Mouse (Mus musculus): ENCODE results near the gene Rapgef4.

GRCm38 (mm10) chr2:72222276-72222675 lies 241.2 kb downstream of the Rapgef4 start:
- no peak for TF ChIP-seq EP300 (optimal IDR thresholded peaks at IDR 0.05)
- TF ChIP-seq CTCF (IDR thresholded peaks at IDR 0.05; ENCODE audit: low read depth): no peak

Measured in stomach, postnatal 0 days (tissue).